Mouse (Mus musculus): ENCODE data around the gene Ell. TPM values are rescaled to one million over a fixed set of nuclear protein-coding genes. Genes with fewer than 3 reads are reported as not detected.

Ell gene
- polyA plus RNA-seq, 1 experiment from 2014 or later: 19.2 TPM

- 12% methylated on average over 22 of the region's 22 CpGs for WGBS
- Histone ChIP-seq H3K4me2 (ENCODE audit: low read length) (peak overlapping the region; percentile 77), H3K36me3 (ENCODE audit: control insufficient read depth, insufficient read depth, low read length) (no peaks in the 10 kb centered on the region), H3K9me3 (replicated peaks; ENCODE audit: control insufficient read depth, low read length, poor library complexity, severe bottlenecking) (no peaks in the 10 kb centered on the region), H3K27ac (ENCODE audit: low read length) (no peak overlapping the region), H3K4me1 (ENCODE audit: control insufficient read depth, insufficient read depth, low read length) (peaks cover 6% of the 10 kb centered on the region; the same call in 1 of the 2 replicates), H3K27me3 (ENCODE audit: control insufficient read depth, insufficient read depth, low read depth, low read length) (peaks cover 3% of the 10 kb centered on the region; the same call in 1 of the 2 replicates), H3K9ac (ENCODE audit: low read depth, low read length) (peak overlapping the region; percentile 7; the same call in 1 of the 2 replicates), H3K4me3 (ENCODE audit: low read depth, low read length) (no peak overlapping the region; the same call in 1 of the 2 replicates)
- peak; percentile 30; the same call in 1 of the 2 replicates for ATAC-seq
These were observed 91.5 kb downstream of the Ell start for GRCm38 (mm10) chr8:70630532-70631381.

GRCm38 (mm10) chr8:70631436-70631835 lies 92.2 kb downstream of the Ell start:
- peaks cover 3% of the 10 kb centered on the region; the same call in 1 of the 2 replicates for H3K27me3 ChIP-seq (ENCODE audit: control insufficient read depth, insufficient read depth, low read depth, low read length)
- H3K4me1 ChIP-seq (ENCODE audit: control insufficient read depth, insufficient read depth, low read length): peaks cover 6% of the 10 kb centered on the region; the same call in 1 of the 2 replicates
- no peak for ATAC-seq
- H3K9me3 ChIP-seq (replicated peaks; ENCODE audit: control insufficient read depth, low read length, poor library complexity, severe bottlenecking): no peaks in the 10 kb centered on the region
- no peak overlapping the region for H3K27ac ChIP-seq (ENCODE audit: low read length)
- H3K4me3 ChIP-seq (ENCODE audit: low read depth, low read length): no peak overlapping the region
- WGBS: 18% methylated on average over 23 of the region's 24 CpGs
- H3K4me2 ChIP-seq (ENCODE audit: low read length): no peak overlapping the region
- H3K36me3 ChIP-seq (ENCODE audit: control insufficient read depth, insufficient read depth, low read length): no peaks in the 10 kb centered on the region
- no peak overlapping the region for H3K9ac ChIP-seq (ENCODE audit: low read depth, low read length)

GRCm38 (mm10) chr8:70632346-70632892 lies 93.2 kb downstream of the Ell start, which contains the start of gene Gdf15:
Gene Gdf15, minus strand, starts transcription at chr8:70632456.
- WGBS: 81% methylated on average over 6 of the region's 6 CpGs

GRCm38 (mm10) chr8:70634066-70634465 lies 94.8 kb downstream of the Ell start:
- Histone ChIP-seq H3K27me3 (ENCODE audit: control insufficient read depth, insufficient read depth, low read depth, low read length) (peaks cover 3% of the 10 kb centered on the region; the same call in 1 of the 2 replicates), H3K36me3 (ENCODE audit: control insufficient read depth, insufficient read depth, low read length) (no peaks in the 10 kb centered on the region), H3K9ac (ENCODE audit: low read depth, low read length) (no peak overlapping the region), H3K9me3 (replicated peaks; ENCODE audit: control insufficient read depth, low read length, poor library complexity, severe bottlenecking) (no peaks in the 10 kb centered on the region), H3K27ac (ENCODE audit: low read length) (no peak overlapping the region), H3K4me3 (ENCODE audit: low read depth, low read length) (no peak overlapping the region), H3K4me2 (ENCODE audit: low read length) (no peak overlapping the region), H3K4me1 (ENCODE audit: control insufficient read depth, insufficient read depth, low read length) (peaks cover 5% of the 10 kb centered on the region; the same call in 1 of the 2 replicates)
- 67% methylated on average over 6 of the region's 6 CpGs for WGBS
- ATAC-seq: no peak

More at GRCm38 (mm10) chr8:70632346-70632892, 93.2 kb downstream of the Ell start, which contains the start of gene Gdf15:
- ATAC-seq: no peak
- no peaks in the 10 kb centered on the region for H3K9me3 ChIP-seq (replicated peaks; ENCODE audit: control insufficient read depth, low read length, poor library complexity, severe bottlenecking)
- no peak within 1 kb of the TSS for H3K4me2 ChIP-seq (ENCODE audit: low read length)
- no peak within 1 kb of the TSS for H3K4me3 ChIP-seq (ENCODE audit: low read depth, low read length)
- H3K27me3 ChIP-seq (ENCODE audit: control insufficient read depth, insufficient read depth, low read depth, low read length): peaks cover 3% of the 10 kb centered on the region; the same call in 1 of the 2 replicates
- H3K36me3 ChIP-seq (ENCODE audit: control insufficient read depth, insufficient read depth, low read length): no peaks in the 10 kb centered on the region
- H3K4me1 ChIP-seq (ENCODE audit: control insufficient read depth, insufficient read depth, low read length): peaks cover 6% of the 10 kb centered on the region; the same call in 1 of the 2 replicates
- H3K27ac ChIP-seq (ENCODE audit: low read length): no peak within 1 kb of the TSS
- no peak within 1 kb of the TSS for H3K9ac ChIP-seq (ENCODE audit: low read depth, low read length)

GRCm38 (mm10) chr8:70635527-70635926 lies 96.3 kb downstream of the Ell start:
- 83% methylated on average over 6 of the region's 6 CpGs for WGBS
- Histone ChIP-seq H3K9me3 (replicated peaks; ENCODE audit: control insufficient read depth, low read length, poor library complexity, severe bottlenecking) (no peaks in the 10 kb centered on the region), H3K36me3 (ENCODE audit: control insufficient read depth, insufficient read depth, low read length) (no peaks in the 10 kb centered on the region), H3K4me3 (ENCODE audit: low read depth, low read length) (no peak overlapping the region), H3K27ac (ENCODE audit: low read length) (no peak overlapping the region), H3K4me2 (ENCODE audit: low read length) (no peak overlapping the region), H3K27me3 (ENCODE audit: control insufficient read depth, insufficient read depth, low read depth, low read length) (peaks cover 3% of the 10 kb centered on the region; the same call in 1 of the 2 replicates), H3K9ac (ENCODE audit: low read depth, low read length) (no peak overlapping the region), H3K4me1 (ENCODE audit: control insufficient read depth, insufficient read depth, low read length) (no peaks in the 10 kb centered on the region)
- no peak for ATAC-seq

GRCm38 (mm10) chr8:70636838-70637237 lies 97.6 kb downstream of the Ell start:
- Histone ChIP-seq H3K9ac (ENCODE audit: low read depth, low read length) (no peak overlapping the region), H3K9me3 (replicated peaks; ENCODE audit: control insufficient read depth, low read length, poor library complexity, severe bottlenecking) (no peaks in the 10 kb centered on the region), H3K27me3 (ENCODE audit: control insufficient read depth, insufficient read depth, low read depth, low read length) (no peaks in the 10 kb centered on the region), H3K4me3 (ENCODE audit: low read depth, low read length) (no peak overlapping the region), H3K36me3 (ENCODE audit: control insufficient read depth, insufficient read depth, low read length) (no peaks in the 10 kb centered on the region), H3K27ac (ENCODE audit: low read length) (no peak overlapping the region), H3K4me1 (ENCODE audit: control insufficient read depth, insufficient read depth, low read length) (no peaks in the 10 kb centered on the region), H3K4me2 (ENCODE audit: low read length) (no peak overlapping the region)
- ATAC-seq: no peak
- 56% methylated on average over 8 of the region's 8 CpGs for WGBS

GRCm38 (mm10) chr8:70638752-70639151 lies 99.5 kb downstream of the Ell start:
- H3K9me3 ChIP-seq (replicated peaks; ENCODE audit: control insufficient read depth, low read length, poor library complexity, severe bottlenecking): no peaks in the 10 kb centered on the region
- WGBS: 72% methylated on average over 9 of the region's 9 CpGs
- H3K36me3 ChIP-seq (ENCODE audit: control insufficient read depth, insufficient read depth, low read length): no peaks in the 10 kb centered on the region
- H3K4me2 ChIP-seq (ENCODE audit: low read length): no peak overlapping the region
- no peak overlapping the region for H3K9ac ChIP-seq (ENCODE audit: low read depth, low read length)
- H3K4me1 ChIP-seq (ENCODE audit: control insufficient read depth, insufficient read depth, low read length): no peaks in the 10 kb centered on the region
- ATAC-seq: no peak
- H3K27me3 ChIP-seq (ENCODE audit: control insufficient read depth, insufficient read depth, low read depth, low read length): no peaks in the 10 kb centered on the region
- H3K27ac ChIP-seq (ENCODE audit: low read length): no peak overlapping the region
- no peak overlapping the region for H3K4me3 ChIP-seq (ENCODE audit: low read depth, low read length)

Measured in midbrain, embryonic 16.5 days (tissue).